Mouse (Mus musculus): ENCODE measurements around the gene Lima1. TPM values are rescaled to one million over a fixed set of nuclear protein-coding genes. Genes with fewer than 3 reads are reported as not detected.

The Lima1 gene
- polyA plus RNA-seq, 1 experiment from 2014 or later: 64.3 TPM

DNA sequence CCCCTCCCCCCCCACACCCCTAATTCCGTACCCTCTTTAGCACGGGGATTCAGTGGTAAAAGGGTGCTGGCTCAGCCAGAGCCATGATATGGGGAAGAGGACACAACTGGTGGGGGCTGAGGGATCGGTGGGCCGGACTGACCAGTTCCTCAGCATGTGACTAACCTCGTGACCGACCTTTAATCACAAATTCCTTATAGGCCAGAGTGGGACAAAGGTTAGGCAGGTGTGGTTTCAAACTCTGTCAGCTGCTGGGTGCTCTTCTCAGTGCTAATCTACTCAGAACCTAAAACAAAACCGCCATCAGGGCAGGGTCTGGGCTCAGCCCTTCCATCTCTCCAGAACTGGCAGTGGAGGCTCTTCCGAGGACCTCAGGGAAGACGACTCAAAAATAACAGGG is 40.1 kb downstream of the Lima1 start:
- peaks cover 5% of the 10 kb centered on the region for H3K36me3 ChIP-seq (ENCODE audit: control insufficient read depth, insufficient read depth)
- 0 out of 2 replicates have a peak, but pooled peaks cover 3% of the 10 kb centered on the region for H3K4me1 ChIP-seq (replicated peaks; ENCODE audit: control insufficient read depth, insufficient read depth, low read length)
- TF ChIP-seq CTCF (IDR thresholded peaks at IDR 0.05; ENCODE audit: low read depth): no peak
- WGBS: 37% methylated on average over 9 of the region's 9 CpGs
- no peak overlapping the region for H3K4me2 ChIP-seq (replicated peaks; ENCODE audit: low read depth)
- H3K9me3 ChIP-seq (ENCODE audit: control insufficient read depth): no peaks in the 10 kb centered on the region
- no peak overlapping the region for H3K9ac ChIP-seq (ENCODE audit: low read depth, low read length)
- H3K27ac ChIP-seq (ENCODE audit: low read depth, low read length): peak overlapping the region; percentile 86
- peak; percentile 68 for ATAC-seq
- no peaks in the 10 kb centered on the region for H3K27me3 ChIP-seq (replicated peaks; ENCODE audit: control insufficient read depth, insufficient read depth, low read length)
- no peak overlapping the region for H3K4me3 ChIP-seq (ENCODE audit: low read depth, low read length)

GRCm38 (mm10) chr15:99834681-99835080 is 40.6 kb downstream of the Lima1 start:
- 55% methylated on average over 3 of the region's 3 CpGs for WGBS
- Histone ChIP-seq H3K9me3 (ENCODE audit: control insufficient read depth) (no peaks in the 10 kb centered on the region), H3K27me3 (replicated peaks; ENCODE audit: control insufficient read depth, insufficient read depth, low read length) (no peaks in the 10 kb centered on the region), H3K4me2 (replicated peaks; ENCODE audit: low read depth) (no peak overlapping the region), H3K9ac (ENCODE audit: low read depth, low read length) (no peak overlapping the region), H3K36me3 (ENCODE audit: control insufficient read depth, insufficient read depth) (peaks cover 5% of the 10 kb centered on the region), H3K4me1 (replicated peaks; ENCODE audit: control insufficient read depth, insufficient read depth, low read length) (no peaks in the 10 kb centered on the region), H3K4me3 (ENCODE audit: low read depth, low read length) (no peak overlapping the region), H3K27ac (ENCODE audit: low read depth, low read length) (peak overlapping the region; percentile 86)
- ATAC-seq: no peak
- no peak for TF ChIP-seq CTCF (IDR thresholded peaks at IDR 0.05; ENCODE audit: low read depth)

DNA sequence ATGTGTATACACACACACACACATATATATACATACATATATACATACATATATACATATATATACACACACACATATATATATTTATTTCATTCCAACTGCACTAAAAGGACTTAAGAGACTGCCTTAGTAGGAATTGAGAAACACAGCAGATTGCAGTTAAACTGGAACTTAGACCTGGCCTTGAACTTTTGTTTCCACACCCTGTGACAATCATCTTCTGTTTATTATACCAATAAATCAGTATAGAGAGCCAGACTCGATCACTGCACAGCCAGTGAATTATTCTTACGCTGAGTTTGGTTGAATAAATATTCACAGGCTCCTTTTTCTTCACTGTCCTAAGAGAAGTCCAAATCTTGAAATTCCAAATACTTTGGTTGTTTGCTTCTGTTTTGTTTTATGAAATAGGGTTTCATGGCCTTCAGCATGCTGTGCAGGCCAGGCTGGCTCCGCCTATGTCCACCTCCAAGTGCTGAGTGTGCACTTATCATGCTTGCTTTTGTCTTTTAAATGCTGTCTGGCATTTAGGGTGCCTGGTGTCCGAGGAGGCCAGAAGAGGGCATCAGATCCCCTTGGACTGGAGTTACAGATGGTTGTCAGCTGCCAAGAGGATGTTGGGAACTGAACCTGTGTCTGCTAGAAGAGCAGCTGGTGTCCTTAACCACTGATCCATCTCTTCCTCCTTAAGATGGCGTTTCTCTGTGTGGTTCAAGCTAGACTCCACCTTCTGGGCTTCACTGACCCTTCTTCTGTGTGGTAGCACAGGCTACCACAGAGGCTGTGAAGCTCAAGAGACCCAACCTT is 41.4 kb downstream of the Lima1 start:
- Histone ChIP-seq H3K36me3 (ENCODE audit: control insufficient read depth, insufficient read depth) (peaks cover 5% of the 10 kb centered on the region), H3K27ac (ENCODE audit: low read depth, low read length) (peak overlapping the region; percentile 86), H3K9me3 (ENCODE audit: control insufficient read depth) (no peaks in the 10 kb centered on the region), H3K4me1 (replicated peaks; ENCODE audit: control insufficient read depth, insufficient read depth, low read length) (no peaks in the 10 kb centered on the region), H3K9ac (ENCODE audit: low read depth, low read length) (no peak overlapping the region), H3K27me3 (replicated peaks; ENCODE audit: control insufficient read depth, insufficient read depth, low read length) (no peaks in the 10 kb centered on the region), H3K4me3 (ENCODE audit: low read depth, low read length) (no peak overlapping the region), H3K4me2 (replicated peaks; ENCODE audit: low read depth) (no peak overlapping the region)
- WGBS: 44% methylated on average over 5 of the region's 5 CpGs
- peak; percentile 54 for TF ChIP-seq CTCF (IDR thresholded peaks at IDR 0.05; ENCODE audit: low read depth)
- peak; percentile 35; the same call in 1 of the 2 replicates for ATAC-seq

- Histone ChIP-seq H3K9ac (ENCODE audit: low read depth, low read length) (no peak overlapping the region), H3K27me3 (replicated peaks; ENCODE audit: control insufficient read depth, insufficient read depth, low read length) (no peaks in the 10 kb centered on the region), H3K4me2 (replicated peaks; ENCODE audit: low read depth) (no peak overlapping the region), H3K4me3 (ENCODE audit: low read depth, low read length) (no peak overlapping the region), H3K27ac (ENCODE audit: low read depth, low read length) (peak overlapping the region; percentile 24; the same call in 1 of the 2 replicates), H3K9me3 (ENCODE audit: control insufficient read depth) (no peaks in the 10 kb centered on the region), H3K4me1 (replicated peaks; ENCODE audit: control insufficient read depth, insufficient read depth, low read length) (no peaks in the 10 kb centered on the region), H3K36me3 (ENCODE audit: control insufficient read depth, insufficient read depth) (peaks cover 2% of the 10 kb centered on the region; the same call in 1 of the 2 replicates)
- ATAC-seq: no peak
- 41% methylated on average over 5 of the region's 5 CpGs for WGBS
- TF ChIP-seq CTCF (IDR thresholded peaks at IDR 0.05; ENCODE audit: low read depth): no peak
Observed at GRCm38 (mm10) chr15:99831535-99831934, 43.7 kb downstream of the Lima1 start.

DNA sequence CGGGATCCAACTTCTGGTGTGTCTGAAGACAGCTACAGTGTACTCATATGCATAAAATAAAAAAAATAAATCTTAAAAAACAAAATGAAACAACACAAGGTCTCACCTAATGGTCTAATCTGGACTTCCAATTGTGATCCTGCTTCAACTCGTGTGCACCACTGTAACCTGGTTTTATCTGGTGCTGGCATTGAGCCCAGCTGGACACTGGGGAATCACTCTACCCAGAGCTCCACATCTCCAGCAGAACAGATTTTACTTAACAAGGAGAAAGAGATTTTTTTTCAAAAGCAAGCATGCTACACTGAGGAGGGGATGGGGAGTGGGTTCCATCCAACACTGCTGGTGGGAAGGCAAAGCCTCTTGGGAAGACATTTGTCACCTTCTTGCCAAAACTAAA is 47.2 kb downstream of the Lima1 start:
- Histone ChIP-seq H3K36me3 (ENCODE audit: control insufficient read depth, insufficient read depth) (peaks cover 4% of the 10 kb centered on the region; the same call in 1 of the 2 replicates), H3K9me3 (ENCODE audit: control insufficient read depth) (no peaks in the 10 kb centered on the region), H3K4me2 (replicated peaks; ENCODE audit: low read depth) (no peak overlapping the region), H3K4me1 (replicated peaks; ENCODE audit: control insufficient read depth, insufficient read depth, low read length) (no peaks in the 10 kb centered on the region), H3K9ac (ENCODE audit: low read depth, low read length) (no peak overlapping the region), H3K27me3 (replicated peaks; ENCODE audit: control insufficient read depth, insufficient read depth, low read length) (no peaks in the 10 kb centered on the region), H3K4me3 (ENCODE audit: low read depth, low read length) (no peak overlapping the region), H3K27ac (ENCODE audit: low read depth, low read length) (no peak overlapping the region)
- 74% methylated on average over 2 of the region's 2 CpGs for WGBS
- no peak for ATAC-seq
- no peak for TF ChIP-seq CTCF (IDR thresholded peaks at IDR 0.05; ENCODE audit: low read depth)

DNA sequence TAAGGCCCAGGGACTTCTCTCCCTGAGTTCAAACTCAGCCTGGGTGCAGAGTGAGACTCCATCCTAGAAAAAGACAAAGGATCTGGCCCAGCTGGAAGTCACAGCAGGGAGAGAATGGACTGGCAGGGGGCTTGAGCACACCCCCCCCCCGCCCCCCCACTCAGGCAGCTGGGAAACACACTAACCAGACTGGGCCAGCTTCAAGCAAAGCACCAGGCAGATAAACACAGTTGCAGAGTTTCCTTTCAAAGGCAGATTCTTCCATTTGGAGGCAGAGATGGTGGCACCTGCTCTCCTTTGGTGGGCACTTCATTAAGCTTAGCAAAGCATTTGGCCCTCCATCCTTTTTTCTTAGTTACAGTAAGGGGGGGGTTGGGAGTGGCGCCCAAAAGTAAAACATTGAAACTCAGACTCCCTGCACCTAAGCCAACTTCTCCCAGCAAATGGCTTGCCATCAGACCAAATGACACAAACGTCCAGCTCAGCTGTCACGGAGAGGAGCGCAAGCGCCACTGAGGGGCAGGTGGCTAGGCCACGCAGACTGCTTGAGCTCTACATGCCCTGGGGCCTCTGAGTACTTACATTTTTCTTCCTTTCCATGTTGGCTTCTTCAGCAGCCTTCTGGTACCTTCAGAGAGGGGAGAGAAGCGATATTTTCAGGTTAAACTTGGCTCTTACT is 48.9 kb downstream of the Lima1 start:
- H3K4me3 ChIP-seq (ENCODE audit: low read depth, low read length): no peak overlapping the region
- WGBS: 79% methylated on average over 8 of the region's 8 CpGs
- H3K27me3 ChIP-seq (replicated peaks; ENCODE audit: control insufficient read depth, insufficient read depth, low read length): no peaks in the 10 kb centered on the region
- H3K4me2 ChIP-seq (replicated peaks; ENCODE audit: low read depth): no peak overlapping the region
- no peaks in the 10 kb centered on the region for H3K4me1 ChIP-seq (replicated peaks; ENCODE audit: control insufficient read depth, insufficient read depth, low read length)
- no peak overlapping the region for H3K9ac ChIP-seq (ENCODE audit: low read depth, low read length)
- TF ChIP-seq CTCF (IDR thresholded peaks at IDR 0.05; ENCODE audit: low read depth): no peak
- H3K27ac ChIP-seq (ENCODE audit: low read depth, low read length): no peak overlapping the region
- no peaks in the 10 kb centered on the region for H3K9me3 ChIP-seq (ENCODE audit: control insufficient read depth)
- H3K36me3 ChIP-seq (ENCODE audit: control insufficient read depth, insufficient read depth): peaks cover 6% of the 10 kb centered on the region; the same call in 1 of the 2 replicates
- no peak for ATAC-seq
